Mouse (Mus musculus) kidney, embryonic 15.5 days (tissue): ENCODE data around the gene A930004D18Rik. TPM values are rescaled to one million over a fixed set of nuclear protein-coding genes. Genes with fewer than 3 reads are reported as not detected.

Experiments
- ATAC-seq: fragments of 200-750 bp; cut with Nextera tagmentation; replicated peaks from 2 replicates; pipeline ENCODE4 v1.8.0; 2017; ENCODE audit warnings: moderate TSS enrichment; ENCODE audit not compliant: low FRiP score
- H3K27ac ChIP-seq: fragments of 300-500 bp; sonication (generic); 2 replicates; pipeline ENCODE4 v1.5.1; 2015; ENCODE audit warnings: mild to moderate bottlenecking, inconsistent platforms
- H3K27me3 ChIP-seq: fragments of 300-500 bp; sonication (generic); 2 replicates; pipeline ENCODE4 v1.6.1; 2015; ENCODE audit warnings: inconsistent platforms
- H3K36me3 ChIP-seq: fragments of 300-500 bp; sonication (generic); 2 replicates; pipeline ENCODE4 v1.6.1; 2015; ENCODE audit warnings: inconsistent platforms
- H3K4me1 ChIP-seq: fragments of 300-500 bp; sonication (generic); 2 replicates; pipeline ENCODE4 v1.6.1; 2015; ENCODE audit warnings: inconsistent platforms
- H3K4me2 ChIP-seq: fragments of 300-500 bp; sonication (generic); 2 replicates; pipeline ENCODE4 v1.6.1; 2015; ENCODE audit warnings: moderate library complexity, mild to moderate bottlenecking, inconsistent platforms
- H3K4me3 ChIP-seq: fragments of 300-500 bp; sonication (generic); replicated peaks from 2 replicates; pipeline ENCODE4 v1.5.1; 2015; ENCODE audit warnings: mild to moderate bottlenecking, inconsistent platforms
- H3K9ac ChIP-seq: fragments of 300-500 bp; sonication (generic); 2 replicates; pipeline ENCODE4 v1.6.1; 2015; ENCODE audit warnings: mild to moderate bottlenecking, inconsistent platforms
- H3K9me3 ChIP-seq: fragments of 300-500 bp; sonication (generic); replicated peaks from 2 replicates; pipeline ENCODE4 v1.6.1; 2016; ENCODE audit warnings: inconsistent platforms
- WGBS: fragments of 180-500 bp; shearing (Covaris S2); methylation state at CpG from one replicate; pipeline ENCODE4 v1.1.7; 2015; ENCODE audit warnings: mixed read lengths; 5-methylcytosine and 5-hydroxymethylcytosine counted together
- polyA plus RNA-seq: library from polyadenylated mRNA; unstranded; fragments of >200 nt; fragmentation: Nextera tagmentation; extraction: Ambion mirVana; gene quantifications from 2 replicates; pipeline ENCODE4 v1.2.1, GENCODE M21; 2015

A930004D18Rik gene
- polyA plus RNA-seq, 1 experiment from 2014 or later: 15.1 TPM

DNA sequence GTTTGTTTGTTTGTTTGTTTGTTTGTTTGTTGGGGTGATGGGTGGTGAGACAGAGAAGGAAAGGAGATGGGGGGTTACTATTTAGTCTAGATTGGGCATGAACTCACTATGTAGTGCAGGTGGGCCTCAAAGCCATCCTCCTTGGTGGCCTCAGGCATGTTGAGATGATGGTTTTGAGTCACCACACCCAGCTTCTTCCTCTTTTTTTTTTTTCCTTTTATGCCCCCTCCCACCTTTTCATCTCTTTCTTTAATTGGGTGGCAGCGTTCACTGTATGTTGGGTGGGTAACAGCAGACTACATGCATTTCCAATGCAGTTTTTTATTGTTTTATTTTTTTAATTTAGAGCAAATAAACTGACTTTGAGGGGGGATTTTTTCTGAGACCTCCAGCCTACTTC is 20.9 kb downstream of the A930004D18Rik start:
- Histone ChIP-seq H3K4me3 (no peak overlapping the region), H3K27ac (no peak overlapping the region), H3K27me3 (no peaks in the 10 kb centered on the region), H3K9ac (no peak overlapping the region), H3K36me3 (no peaks in the 10 kb centered on the region), H3K4me1 (no peaks in the 10 kb centered on the region), H3K4me2 (no peak overlapping the region), H3K9me3 (no peaks in the 10 kb centered on the region)
- ATAC-seq: no peak
- 94% methylated on average over 1 of the region's 1 CpGs for WGBS

DNA sequence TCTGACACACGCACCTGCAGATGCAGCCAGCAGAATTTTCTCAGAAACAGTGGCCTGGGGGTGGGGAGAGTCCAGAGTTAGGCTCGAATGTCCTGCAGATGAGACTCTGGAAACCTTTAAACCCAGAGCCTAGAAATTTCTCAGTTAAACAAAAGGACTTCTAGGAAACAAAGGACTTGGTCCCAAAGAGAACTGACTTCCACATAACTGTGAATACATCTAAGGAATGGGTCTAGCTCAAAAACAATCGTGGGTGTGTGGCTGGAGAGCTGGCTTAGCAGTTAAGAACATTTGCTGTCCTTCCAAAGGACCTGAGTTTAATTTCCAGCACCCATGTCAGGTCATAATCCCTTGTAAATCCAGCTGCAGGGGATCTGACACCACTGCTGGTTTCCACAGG is 22.0 kb downstream of the A930004D18Rik start:
- Histone ChIP-seq H3K4me1 (no peaks in the 10 kb centered on the region), H3K9me3 (no peaks in the 10 kb centered on the region), H3K9ac (no peak overlapping the region), H3K27ac (no peak overlapping the region), H3K4me3 (no peak overlapping the region), H3K4me2 (no peak overlapping the region), H3K27me3 (no peaks in the 10 kb centered on the region), H3K36me3 (no peaks in the 10 kb centered on the region)
- no peak for ATAC-seq
- 65% methylated on average over 3 of the region's 3 CpGs for WGBS

DNA sequence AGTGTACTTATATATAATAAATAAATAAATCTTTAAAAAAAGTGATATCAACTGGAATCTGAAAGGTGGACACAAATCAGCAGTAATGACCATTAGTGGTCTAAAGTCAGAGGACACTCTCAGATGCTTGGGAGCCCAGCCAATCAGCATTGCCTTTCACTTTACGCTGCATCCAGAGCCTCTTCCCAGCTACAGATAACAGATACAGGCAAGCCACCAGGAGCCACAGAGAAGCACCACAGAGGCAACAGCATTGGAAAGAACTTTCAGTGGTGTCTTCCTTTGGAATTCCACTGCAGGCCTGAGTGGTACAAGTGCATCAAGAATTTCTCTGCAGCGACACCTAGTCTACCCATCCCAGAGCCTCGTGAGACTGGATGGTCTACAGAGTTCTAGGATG is 24.7 kb downstream of the A930004D18Rik start:
- WGBS: 89% methylated on average over 3 of the region's 3 CpGs

DNA sequence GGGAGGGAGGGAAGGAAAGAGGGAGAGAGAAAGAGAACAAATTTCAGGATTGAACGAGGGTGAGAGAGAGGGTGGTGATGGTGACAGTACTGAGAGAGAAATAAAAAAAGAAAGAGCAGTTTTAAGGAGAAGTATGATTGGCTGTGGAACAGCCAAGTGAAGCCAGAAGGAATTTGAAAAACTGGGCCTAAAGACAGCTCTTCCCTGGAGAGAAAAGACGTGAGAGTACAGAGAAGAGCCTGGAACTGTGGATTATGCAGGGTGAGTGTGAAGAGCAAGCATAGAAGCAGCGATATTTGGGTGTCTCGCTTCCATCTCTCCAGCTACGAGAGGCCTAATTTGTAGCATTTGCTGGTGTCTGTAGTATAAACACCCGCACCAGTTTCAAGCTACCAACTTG is 26.3 kb downstream of the A930004D18Rik start:
- Histone ChIP-seq H3K9ac (no peak overlapping the region), H3K36me3 (no peaks in the 10 kb centered on the region), H3K9me3 (no peaks in the 10 kb centered on the region), H3K4me1 (no peaks in the 10 kb centered on the region), H3K4me3 (no peak overlapping the region), H3K4me2 (no peak overlapping the region), H3K27me3 (no peaks in the 10 kb centered on the region), H3K27ac (no peak overlapping the region)
- 87% methylated on average over 6 of the region's 6 CpGs for WGBS
- no peak for ATAC-seq

More for the DNA sequence above, 24.7 kb downstream of the A930004D18Rik start:
- ATAC-seq: no peak
- Histone ChIP-seq H3K36me3 (no peaks in the 10 kb centered on the region), H3K4me3 (no peak overlapping the region), H3K9me3 (no peaks in the 10 kb centered on the region), H3K4me2 (no peak overlapping the region), H3K27me3 (no peaks in the 10 kb centered on the region), H3K4me1 (no peaks in the 10 kb centered on the region), H3K9ac (no peak overlapping the region), H3K27ac (no peak overlapping the region)

DNA sequence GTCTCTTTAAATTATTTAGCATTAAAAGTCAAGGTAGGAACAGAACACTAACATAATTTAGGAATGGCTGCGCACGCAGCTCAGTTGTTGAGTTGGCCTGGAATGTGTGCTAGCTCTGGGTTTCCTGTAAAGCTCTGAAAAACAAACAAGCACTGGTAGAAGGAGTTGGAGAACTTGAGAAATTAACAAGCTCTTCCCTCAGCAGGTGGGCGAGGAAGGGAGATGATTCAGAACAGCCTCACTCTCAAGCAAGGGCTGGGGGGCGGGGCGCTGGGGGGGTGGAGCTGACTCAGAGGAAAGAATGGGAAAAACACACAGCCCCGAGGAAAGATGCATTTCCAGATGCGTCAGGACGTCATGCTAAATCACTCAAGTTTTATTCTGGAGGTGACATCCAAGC is 32.4 kb downstream of the A930004D18Rik start:
- 23% methylated on average over 8 of the region's 8 CpGs for WGBS
- H3K4me3 ChIP-seq: no peak overlapping the region
- peaks cover 16% of the 10 kb centered on the region for H3K4me1 ChIP-seq
- H3K9me3 ChIP-seq: no peaks in the 10 kb centered on the region
- 0 out of 2 replicates have a peak, but pooled peaks have one; percentile 22 for ATAC-seq
- peak overlapping the region; percentile 81 for H3K27ac ChIP-seq
- H3K9ac ChIP-seq: no peak overlapping the region
- H3K4me2 ChIP-seq: peak overlapping the region; percentile 31
- H3K27me3 ChIP-seq: no peaks in the 10 kb centered on the region
- no peaks in the 10 kb centered on the region for H3K36me3 ChIP-seq

DNA sequence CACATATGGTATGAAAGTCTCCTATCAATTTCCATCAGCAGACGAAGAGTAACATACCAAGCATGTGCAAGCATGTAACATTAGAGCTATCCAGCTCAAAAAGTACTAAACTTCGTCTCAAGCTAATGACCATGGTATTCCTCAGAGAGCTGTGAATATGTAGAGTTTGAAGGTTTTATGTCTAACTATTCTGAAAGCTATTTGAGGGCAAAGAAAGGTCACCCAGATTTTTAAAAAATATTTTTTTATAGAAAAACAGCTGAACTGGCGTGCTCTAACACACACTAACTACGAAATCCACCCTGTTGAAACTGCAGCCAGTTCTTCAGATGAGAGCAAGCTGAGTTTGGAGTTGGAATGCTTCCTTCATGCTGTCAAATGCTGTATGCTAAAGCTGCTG is 33.3 kb downstream of the A930004D18Rik start:
- WGBS: 50% methylated on average over 4 of the region's 4 CpGs
- H3K27ac ChIP-seq: peak overlapping the region; percentile 81
- ATAC-seq: no peak

DNA sequence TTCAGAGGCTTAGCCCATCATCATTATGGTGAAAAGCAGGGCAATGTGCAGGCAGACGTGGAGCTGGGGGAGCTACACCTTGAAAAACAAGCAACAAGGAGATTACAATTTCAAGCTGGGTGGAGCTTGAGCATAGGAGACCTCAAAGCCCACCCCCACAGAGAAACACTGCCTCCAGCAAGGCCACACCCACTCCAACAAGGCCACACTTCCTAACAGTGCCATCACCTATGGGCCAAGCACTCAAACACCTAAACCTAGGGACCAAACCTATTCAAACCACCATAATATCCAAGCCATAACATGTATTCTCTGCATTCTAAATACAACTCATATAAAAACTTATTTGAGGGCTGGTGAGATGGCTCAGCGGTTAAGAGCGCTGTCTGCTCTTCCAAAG is 35.2 kb downstream of the A930004D18Rik start:
- Histone ChIP-seq H3K9me3 (no peaks in the 10 kb centered on the region), H3K4me1 (peaks cover 16% of the 10 kb centered on the region), H3K36me3 (no peaks in the 10 kb centered on the region), H3K9ac (no peak overlapping the region), H3K4me3 (no peak overlapping the region), H3K4me2 (no peak overlapping the region), H3K27ac (no peak overlapping the region), H3K27me3 (no peaks in the 10 kb centered on the region)
- 98% methylated on average over 3 of the region's 3 CpGs for WGBS
- ATAC-seq: no peak

More for the DNA sequence above, 33.3 kb downstream of the A930004D18Rik start:
- Histone ChIP-seq H3K4me3 (no peak overlapping the region), H3K4me1 (peaks cover 16% of the 10 kb centered on the region), H3K27me3 (no peaks in the 10 kb centered on the region), H3K36me3 (no peaks in the 10 kb centered on the region), H3K9me3 (no peaks in the 10 kb centered on the region), H3K9ac (no peak overlapping the region), H3K4me2 (no peak overlapping the region)

DNA sequence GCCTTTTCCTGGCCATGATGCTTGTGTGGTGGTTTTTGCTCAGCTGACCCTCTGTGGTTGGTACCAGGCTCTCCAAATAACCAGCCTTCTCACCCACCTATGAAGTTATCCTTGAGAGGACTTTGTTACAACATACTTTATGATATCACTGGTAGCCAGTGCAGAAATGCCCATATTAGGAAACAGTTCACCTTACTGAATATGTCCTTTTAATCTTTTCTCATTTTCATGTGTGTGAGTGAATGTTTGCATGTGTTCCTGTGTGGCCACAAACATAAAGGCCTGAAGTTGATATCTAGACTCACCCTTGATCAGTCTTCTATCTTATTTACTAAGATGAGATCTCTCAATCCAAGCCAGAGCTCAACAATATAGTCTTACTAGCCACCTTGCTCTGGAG is 40.7 kb downstream of the A930004D18Rik start, which contains the start of gene H2al2a:
Gene H2al2a, minus strand, starts transcription at position 101 of the 400 bp plus-strand sequence.
- H3K9me3 ChIP-seq: no peaks in the 10 kb centered on the region
- no peaks in the 10 kb centered on the region for H3K4me1 ChIP-seq
- no peaks in the 10 kb centered on the region for H3K36me3 ChIP-seq
- ATAC-seq: no peak
- no peak within 1 kb of the TSS for H3K9ac ChIP-seq
- H3K4me2 ChIP-seq: no peak within 1 kb of the TSS
- no peak within 1 kb of the TSS for H3K27ac ChIP-seq
- no peak within 1 kb of the TSS for H3K4me3 ChIP-seq
- H3K27me3 ChIP-seq: no peaks in the 10 kb centered on the region

DNA sequence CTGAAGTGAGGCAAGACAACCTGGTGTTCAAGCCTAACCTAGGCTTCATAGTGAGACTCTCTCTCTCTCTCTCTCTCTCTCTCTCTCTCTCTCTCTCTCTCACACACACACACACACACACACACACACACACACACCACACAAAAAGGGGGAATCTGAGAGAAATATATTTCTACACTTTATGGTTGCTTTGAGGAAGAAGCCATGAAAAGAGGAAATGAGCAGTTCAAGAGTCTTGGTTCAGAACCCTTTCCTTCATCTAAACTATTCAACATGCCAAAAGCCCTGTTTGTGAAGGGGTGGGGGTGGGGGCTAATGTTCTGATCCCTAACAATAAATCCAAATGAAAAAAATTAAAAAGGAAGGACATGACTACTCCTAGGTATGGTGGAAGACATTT is 48.0 kb downstream of the A930004D18Rik start:
- H3K4me1 ChIP-seq: no peaks in the 10 kb centered on the region
- no peak for ATAC-seq
- H3K9ac ChIP-seq: no peak overlapping the region

DNA sequence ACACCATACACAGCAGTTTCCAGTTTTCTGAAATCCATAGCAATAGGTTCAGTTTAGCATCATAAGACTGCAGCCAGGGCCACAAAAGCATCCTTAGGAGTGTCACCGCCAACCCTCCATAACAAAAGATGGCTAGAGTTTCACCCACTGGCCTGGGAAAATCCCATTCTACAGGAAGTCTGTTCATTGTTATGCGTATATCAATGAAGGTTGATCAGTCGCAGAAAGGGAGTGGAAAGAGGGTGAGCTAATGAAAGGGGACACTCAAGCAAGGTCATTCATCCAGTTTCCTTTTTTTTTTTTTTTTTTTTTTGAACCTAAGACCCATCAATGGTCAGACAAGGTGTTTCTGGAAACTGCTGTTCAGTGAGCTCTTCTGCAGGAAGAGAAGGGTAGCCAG is 48.4 kb downstream of the A930004D18Rik start:
- H3K27me3 ChIP-seq: no peaks in the 10 kb centered on the region
- H3K4me1 ChIP-seq: no peaks in the 10 kb centered on the region
- no peak overlapping the region for H3K4me2 ChIP-seq
- whole genome bisulfite sequencing: 78% methylated on average over 3 of the region's 3 CpGs
- no peak for ATAC-seq
- H3K36me3 ChIP-seq: no peaks in the 10 kb centered on the region
- H3K27ac ChIP-seq: no peak overlapping the region
- H3K9me3 ChIP-seq: no peaks in the 10 kb centered on the region
- H3K4me3 ChIP-seq: no peak overlapping the region
- H3K9ac ChIP-seq: no peak overlapping the region

More for the DNA sequence above, 48.0 kb downstream of the A930004D18Rik start:
- H3K27ac ChIP-seq: no peak overlapping the region
- H3K36me3 ChIP-seq: no peaks in the 10 kb centered on the region
- no peaks in the 10 kb centered on the region for H3K9me3 ChIP-seq
- H3K27me3 ChIP-seq: no peaks in the 10 kb centered on the region
- H3K4me2 ChIP-seq: no peak overlapping the region
- H3K4me3 ChIP-seq: no peak overlapping the region

DNA sequence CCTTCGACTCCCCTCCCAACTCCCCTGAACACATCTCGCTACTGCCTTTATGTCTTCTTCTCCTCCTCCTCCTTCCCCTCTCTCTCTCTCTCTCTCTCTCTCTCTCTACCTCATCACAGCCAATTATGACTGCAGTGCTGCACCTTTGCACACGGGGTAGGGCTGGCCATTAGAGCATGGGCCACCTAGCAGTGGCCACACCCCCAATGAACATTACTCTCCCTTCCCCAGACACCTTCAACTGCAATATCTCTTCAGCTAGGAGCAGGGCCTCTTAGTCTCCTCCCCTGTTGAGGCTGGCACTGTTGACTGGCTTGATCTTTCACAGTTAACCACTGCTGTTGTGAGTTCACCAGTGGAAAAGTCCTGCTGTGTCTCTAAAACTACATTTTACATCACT is 50.8 kb downstream of the A930004D18Rik start:
- ATAC-seq: no peak
- no peaks in the 10 kb centered on the region for H3K36me3 ChIP-seq
- H3K4me2 ChIP-seq: no peak overlapping the region
- no peak overlapping the region for H3K9ac ChIP-seq
- H3K27me3 ChIP-seq: no peaks in the 10 kb centered on the region
- no peak overlapping the region for H3K27ac ChIP-seq
- no peaks in the 10 kb centered on the region for H3K9me3 ChIP-seq
- no peak overlapping the region for H3K4me3 ChIP-seq
- no peaks in the 10 kb centered on the region for H3K4me1 ChIP-seq
- WGBS: 84% methylated on average over 3 of the region's 3 CpGs

DNA sequence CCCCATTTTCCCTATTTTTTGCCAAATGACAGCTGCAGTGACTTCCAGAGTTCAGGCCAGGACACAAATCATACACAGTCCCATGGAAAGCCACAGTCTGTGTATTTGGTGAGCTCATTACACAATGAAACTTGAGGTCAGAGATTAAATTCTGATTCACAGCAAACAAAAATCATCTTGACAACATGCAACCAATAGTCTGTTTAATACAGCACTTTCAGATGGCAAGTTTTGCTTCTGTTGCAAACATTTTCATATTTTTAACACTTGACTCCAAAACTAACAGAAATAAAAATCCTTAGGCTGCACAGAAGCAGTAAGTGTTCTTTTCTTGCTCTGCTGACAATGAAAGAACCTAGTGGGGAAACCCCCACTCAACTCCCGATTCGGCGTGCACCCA is 52.8 kb downstream of the A930004D18Rik start:
- H3K36me3 ChIP-seq: no peaks in the 10 kb centered on the region
- H3K4me1 ChIP-seq: no peaks in the 10 kb centered on the region
- H3K27me3 ChIP-seq: no peaks in the 10 kb centered on the region
- H3K4me3 ChIP-seq: no peak overlapping the region
- no peak overlapping the region for H3K4me2 ChIP-seq
- no peaks in the 10 kb centered on the region for H3K9me3 ChIP-seq
- H3K27ac ChIP-seq: no peak overlapping the region
- no peak for ATAC-seq
- 81% methylated on average over 3 of the region's 3 CpGs for WGBS
- H3K9ac ChIP-seq: no peak overlapping the region

DNA sequence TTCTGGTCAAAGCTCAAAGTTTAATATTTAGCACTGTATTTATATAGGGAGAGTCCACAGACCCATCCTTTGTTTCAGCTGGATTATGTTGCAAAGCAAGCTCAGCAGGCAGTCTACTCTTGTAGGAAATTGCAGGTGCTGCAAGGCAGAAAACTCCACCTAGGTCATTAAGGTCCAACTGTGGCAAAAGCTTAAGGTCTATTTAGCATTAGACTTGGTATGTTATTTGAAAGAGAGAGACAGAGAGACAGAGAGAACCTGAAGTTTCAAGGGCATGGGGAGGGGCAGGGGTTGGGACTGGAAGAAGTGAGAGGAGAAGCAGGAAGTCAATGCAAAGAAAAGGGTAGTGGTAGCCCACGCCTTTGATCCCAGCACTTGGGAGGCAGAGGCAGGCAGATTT is 54.8 kb downstream of the A930004D18Rik start:
- no peak overlapping the region for H3K27ac ChIP-seq
- H3K27me3 ChIP-seq: no peaks in the 10 kb centered on the region
- no peak overlapping the region for H3K9ac ChIP-seq
- ATAC-seq: no peak
- H3K4me3 ChIP-seq: no peak overlapping the region
- H3K4me2 ChIP-seq: no peak overlapping the region
- WGBS: 81% methylated on average over 1 of the region's 1 CpGs
- H3K9me3 ChIP-seq: no peaks in the 10 kb centered on the region
- no peaks in the 10 kb centered on the region for H3K36me3 ChIP-seq
- H3K4me1 ChIP-seq: no peaks in the 10 kb centered on the region
